Mouse (Mus musculus): ENCODE measurements around the gene Prpf6.

The Prpf6 gene

GRCm38 (mm10) chr2:181644361-181644760 is 52.7 kb downstream of the Prpf6 start:
- in situ Hi-C loops (cut with MboI; ENCODE audit: low pct_unique_long_range_greater_than_20kb in 1 of 2, low sequenced_read_pairs in 2 of 2, unreplicated experiment in 1 of 2), result no loop called here

- in situ Hi-C loops (cut with MboI; ENCODE audit: low pct_unique_long_range_greater_than_20kb in 1 of 2, low sequenced_read_pairs in 2 of 2, unreplicated experiment in 1 of 2), result no loop called here
These were observed 54.0 kb downstream of the Prpf6 start for GRCm38 (mm10) chr2:181645666-181646065.

GRCm38 (mm10) chr2:181646626-181647472 is 55.2 kb downstream of the Prpf6 start:
- in situ Hi-C loops (cut with MboI; ENCODE audit: low pct_unique_long_range_greater_than_20kb in 1 of 2, low sequenced_read_pairs in 2 of 2, unreplicated experiment in 1 of 2), result no loop called here

DNA sequence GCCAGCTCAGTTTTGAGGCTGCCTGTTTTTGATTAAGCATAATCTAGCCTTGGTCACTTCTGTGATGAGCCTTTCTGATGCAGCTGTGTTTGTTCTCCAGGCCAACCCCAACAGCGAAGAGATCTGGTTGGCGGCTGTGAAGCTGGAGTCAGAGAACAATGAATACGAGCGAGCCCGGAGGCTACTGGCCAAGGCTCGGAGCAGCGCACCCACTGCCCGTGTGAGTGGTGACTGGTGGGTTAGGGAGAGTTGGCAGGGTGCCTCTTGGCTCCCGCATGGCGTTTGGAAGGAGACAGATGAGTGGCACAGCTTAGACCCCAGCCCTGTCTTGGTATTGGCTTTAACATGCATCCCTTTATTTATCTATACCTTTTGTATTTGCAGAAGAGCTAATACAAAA is 57.3 kb downstream of the Prpf6 start:
- in situ Hi-C loops (cut with MboI; ENCODE audit: low pct_unique_long_range_greater_than_20kb in 1 of 2, low sequenced_read_pairs in 2 of 2, unreplicated experiment in 1 of 2), result no loop called here

GRCm38 (mm10) chr2:181653065-181653464 is 61.4 kb downstream of the Prpf6 start:
- in situ Hi-C loops (cut with MboI; ENCODE audit: low pct_unique_long_range_greater_than_20kb in 1 of 2, low sequenced_read_pairs in 2 of 2, unreplicated experiment in 1 of 2), result no loop called here

GRCm38 (mm10) chr2:181653523-181653922 is 61.9 kb downstream of the Prpf6 start:
- in situ Hi-C loops (cut with MboI; ENCODE audit: low pct_unique_long_range_greater_than_20kb in 1 of 2, low sequenced_read_pairs in 2 of 2, unreplicated experiment in 1 of 2), result no loop called here

DNA sequence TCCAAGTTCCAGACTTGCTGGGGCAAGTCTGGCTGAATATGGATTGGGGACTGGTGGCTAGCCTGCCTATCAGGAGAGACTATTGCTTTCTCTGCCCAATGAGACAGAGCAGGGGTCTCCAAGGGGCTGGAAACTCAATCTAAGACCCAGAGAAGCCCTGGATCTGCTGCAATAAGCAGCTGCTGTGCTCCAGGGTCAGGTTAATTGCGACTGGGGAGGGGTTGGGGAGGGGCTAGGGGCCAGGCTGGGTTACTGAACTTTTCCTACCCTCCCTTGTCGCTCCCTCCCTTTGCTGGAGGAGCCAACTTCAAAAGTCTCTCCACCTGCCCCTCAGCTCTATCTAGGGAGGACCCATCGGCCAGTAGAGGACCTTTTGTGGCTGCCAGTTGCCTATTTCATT is 65.1 kb downstream of the Prpf6 start, which contains the start of gene Gm29797:
Gm29797 (plus strand) TSS at position 301 of the 400 bp plus-strand sequence.
- in situ Hi-C loops (cut with MboI; ENCODE audit: low pct_unique_long_range_greater_than_20kb in 1 of 2, low sequenced_read_pairs in 2 of 2, unreplicated experiment in 1 of 2), result no loop called here

- in situ Hi-C loops (cut with MboI; ENCODE audit: low pct_unique_long_range_greater_than_20kb in 1 of 2, low sequenced_read_pairs in 2 of 2, unreplicated experiment in 1 of 2), result no loop called here
These were observed 65.8 kb downstream of the Prpf6 start for GRCm38 (mm10) chr2:181657441-181657840.

DNA sequence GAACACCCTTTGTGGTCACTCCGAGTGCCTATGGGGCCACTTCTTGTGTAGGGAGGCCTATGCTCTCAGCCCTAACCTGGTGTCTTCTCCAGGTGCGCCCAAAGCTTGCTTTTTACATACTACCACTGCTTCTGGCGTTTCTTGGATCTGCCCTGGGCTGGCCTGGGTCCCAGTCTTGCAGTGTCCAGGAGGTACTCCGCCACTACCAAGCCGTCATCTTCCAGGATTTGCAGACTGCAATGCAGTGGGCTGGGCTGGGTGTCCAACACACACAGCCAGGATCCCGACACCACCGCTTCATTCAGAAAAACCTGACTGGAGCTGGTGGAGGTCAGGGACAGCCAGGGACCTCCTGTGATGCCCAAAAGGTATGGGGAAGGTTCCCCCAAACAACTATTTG is 66.9 kb downstream of the Prpf6 start:
- in situ Hi-C loops (cut with MboI; ENCODE audit: low pct_unique_long_range_greater_than_20kb in 1 of 2, low sequenced_read_pairs in 2 of 2, unreplicated experiment in 1 of 2), result no loop called here

DNA sequence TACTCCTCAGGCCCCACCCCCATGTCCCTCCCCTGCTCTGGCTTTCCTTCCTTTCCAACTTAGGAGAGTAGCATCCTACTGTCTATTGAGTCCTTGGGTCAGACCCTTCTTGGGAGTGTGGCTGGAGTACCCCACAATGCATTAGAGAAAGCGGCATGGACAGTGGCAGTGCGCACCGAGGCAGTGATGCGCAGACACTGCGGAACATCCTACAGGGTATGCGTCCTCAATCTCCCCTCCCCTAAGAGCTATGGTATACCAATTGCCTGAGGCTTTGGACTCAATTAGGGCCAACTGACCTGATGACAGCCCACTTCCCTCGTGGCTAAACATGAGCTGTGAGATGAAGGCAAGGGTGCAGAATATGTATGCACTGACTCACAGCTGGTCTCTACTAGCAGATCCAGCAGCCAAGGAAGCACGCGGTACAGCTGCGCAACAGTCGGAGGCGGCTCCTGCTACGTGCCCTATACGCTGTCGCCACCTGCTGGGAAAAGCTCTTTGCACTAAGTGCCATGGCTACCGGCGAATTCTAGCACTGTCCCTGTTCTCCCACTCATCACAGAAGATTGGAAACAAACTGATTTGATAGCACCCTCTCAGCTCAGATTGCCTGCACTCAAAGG is 67.4 kb downstream of the Prpf6 start:
- in situ Hi-C loops (cut with MboI; ENCODE audit: low pct_unique_long_range_greater_than_20kb in 1 of 2, low sequenced_read_pairs in 2 of 2, unreplicated experiment in 1 of 2), result no loop called here

- in situ Hi-C loops (cut with MboI; ENCODE audit: low pct_unique_long_range_greater_than_20kb in 1 of 2, low sequenced_read_pairs in 2 of 2, unreplicated experiment in 1 of 2), result no loop called here
These were observed 68.0 kb downstream of the Prpf6 start for GRCm38 (mm10) chr2:181659609-181660055.

- in situ Hi-C loops (cut with MboI; ENCODE audit: low pct_unique_long_range_greater_than_20kb in 1 of 2, low sequenced_read_pairs in 2 of 2, unreplicated experiment in 1 of 2), result no loop called here
These were observed 71.1 kb downstream of the Prpf6 start for GRCm38 (mm10) chr2:181662620-181663297.

DNA sequence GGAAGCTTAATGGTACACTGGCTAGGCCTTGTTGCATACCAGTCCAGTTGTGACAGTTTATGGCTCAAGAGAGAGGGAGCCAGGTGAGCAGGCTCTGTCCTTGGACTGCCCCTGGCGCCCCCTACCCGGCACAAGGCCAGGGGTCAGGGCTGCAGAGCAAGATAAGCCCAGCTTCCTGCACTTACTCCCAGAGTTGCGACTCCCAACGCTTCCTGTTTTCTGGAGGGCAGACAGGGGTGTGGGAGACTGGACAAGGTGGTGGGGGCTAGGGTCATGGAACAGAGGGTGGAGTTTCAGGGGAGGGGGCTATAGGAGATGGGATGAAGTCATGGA is 71.6 kb downstream of the Prpf6 start:
- in situ Hi-C loops (cut with MboI; ENCODE audit: low pct_unique_long_range_greater_than_20kb in 1 of 2, low sequenced_read_pairs in 2 of 2, unreplicated experiment in 1 of 2), result no loop called here

GRCm38 (mm10) chr2:181670285-181670912 is 78.7 kb downstream of the Prpf6 start:
- in situ Hi-C loops (cut with MboI; ENCODE audit: low pct_unique_long_range_greater_than_20kb in 1 of 2, low sequenced_read_pairs in 2 of 2, unreplicated experiment in 1 of 2), result no loop called here

GRCm38 (mm10) chr2:181670913-181671311 is 79.2 kb downstream of the Prpf6 start:
- in situ Hi-C loops (cut with MboI; ENCODE audit: low pct_unique_long_range_greater_than_20kb in 1 of 2, low sequenced_read_pairs in 2 of 2, unreplicated experiment in 1 of 2), result no loop called here

GRCm38 (mm10) chr2:181671326-181671725 is 79.7 kb downstream of the Prpf6 start, which contains the start of gene Sox18:
Gene Sox18, minus strand, starts transcription at chr2:181671640.
- in situ Hi-C loops (cut with MboI; ENCODE audit: low pct_unique_long_range_greater_than_20kb in 1 of 2, low sequenced_read_pairs in 2 of 2, unreplicated experiment in 1 of 2), result no loop called here

GRCm38 (mm10) chr2:181671984-181672383 is 80.3 kb downstream of the Prpf6 start:
- in situ Hi-C loops (cut with MboI; ENCODE audit: low pct_unique_long_range_greater_than_20kb in 1 of 2, low sequenced_read_pairs in 2 of 2, unreplicated experiment in 1 of 2), result no loop called here

- in situ Hi-C loops (cut with MboI; ENCODE audit: low pct_unique_long_range_greater_than_20kb in 1 of 2, low sequenced_read_pairs in 2 of 2, unreplicated experiment in 1 of 2), result no loop called here
These were observed 81.8 kb downstream of the Prpf6 start for GRCm38 (mm10) chr2:181673501-181673900.

- in situ Hi-C loops (cut with MboI; ENCODE audit: low pct_unique_long_range_greater_than_20kb in 1 of 2, low sequenced_read_pairs in 2 of 2, unreplicated experiment in 1 of 2), result no loop called here
These were observed 83.3 kb downstream of the Prpf6 start for GRCm38 (mm10) chr2:181674934-181675333.
